Mouse (Mus musculus) forebrain, embryonic 15.5 days (tissue): ENCODE results near the gene Ncln. TPM values are rescaled to one million over a fixed set of nuclear protein-coding genes. Genes with fewer than 3 reads are reported as not detected.
"Not testable (repeated sequence)": the region's sequence is repeated elsewhere in the genome, so short reads cannot be mapped to it uniquely, and the experiment has no call there.

ENCODE experiments used
- ATAC-seq: fragments of 200-750 bp; cut with Nextera tagmentation; replicated peaks from 2 replicates; pipeline ENCODE4 v1.8.0; 2017; ENCODE audit warnings: mild to moderate bottlenecking, moderate TSS enrichment, moderate library complexity
- H3K27ac ChIP-seq: fragments of 300-500 bp; sonication (generic); replicated peaks from 2 replicates; pipeline ENCODE4 v1.5.1; 2015; ENCODE audit warnings: mild to moderate bottlenecking, inconsistent platforms
- H3K27me3 ChIP-seq: fragments of 300-500 bp; sonication (generic); 2 replicates; pipeline ENCODE4 v1.6.1; 2015; ENCODE audit warnings: inconsistent platforms
- H3K36me3 ChIP-seq: fragments of 300-500 bp; sonication (generic); 2 replicates; pipeline ENCODE4 v1.6.1; 2015; ENCODE audit warnings: mild to moderate bottlenecking, inconsistent platforms
- H3K4me1 ChIP-seq: fragments of 300-500 bp; sonication (generic); 2 replicates; pipeline ENCODE4 v1.6.1; 2015; ENCODE audit warnings: inconsistent platforms
- H3K4me2 ChIP-seq: fragments of 300-500 bp; sonication (generic); replicated peaks from 2 replicates; pipeline ENCODE4 v1.6.1; 2015; ENCODE audit warnings: mild to moderate bottlenecking, inconsistent platforms
- H3K4me3 ChIP-seq: fragments of 300-500 bp; sonication (generic); 2 replicates; pipeline ENCODE4 v1.5.1; 2015; ENCODE audit warnings: mild to moderate bottlenecking, inconsistent platforms
- H3K9ac ChIP-seq: fragments of 300-500 bp; sonication (generic); replicated peaks from 2 replicates; pipeline ENCODE4 v1.6.1; 2015; ENCODE audit warnings: mild to moderate bottlenecking, inconsistent platforms
- H3K9me3 ChIP-seq: fragments of 300-500 bp; sonication (generic); 2 replicates; pipeline ENCODE4 v1.6.1; 2016; ENCODE audit warnings: inconsistent platforms
- WGBS: fragments of 180-500 bp; shearing (Covaris S2); methylation state at CpG from one replicate; pipeline ENCODE4 v1.1.7; 2015; ENCODE audit warnings: mixed read lengths; 5-methylcytosine and 5-hydroxymethylcytosine counted together
- polyA plus RNA-seq: library from polyadenylated mRNA; unstranded; fragments of >200 nt; fragmentation: Nextera tagmentation; extraction: Ambion mirVana; gene quantifications from 2 replicates; pipeline ENCODE4 v1.2.1, GENCODE M21; 2015

The Ncln gene
- polyA plus RNA-seq, 1 experiment from 2014 or later = 60.3 TPM

DNA sequence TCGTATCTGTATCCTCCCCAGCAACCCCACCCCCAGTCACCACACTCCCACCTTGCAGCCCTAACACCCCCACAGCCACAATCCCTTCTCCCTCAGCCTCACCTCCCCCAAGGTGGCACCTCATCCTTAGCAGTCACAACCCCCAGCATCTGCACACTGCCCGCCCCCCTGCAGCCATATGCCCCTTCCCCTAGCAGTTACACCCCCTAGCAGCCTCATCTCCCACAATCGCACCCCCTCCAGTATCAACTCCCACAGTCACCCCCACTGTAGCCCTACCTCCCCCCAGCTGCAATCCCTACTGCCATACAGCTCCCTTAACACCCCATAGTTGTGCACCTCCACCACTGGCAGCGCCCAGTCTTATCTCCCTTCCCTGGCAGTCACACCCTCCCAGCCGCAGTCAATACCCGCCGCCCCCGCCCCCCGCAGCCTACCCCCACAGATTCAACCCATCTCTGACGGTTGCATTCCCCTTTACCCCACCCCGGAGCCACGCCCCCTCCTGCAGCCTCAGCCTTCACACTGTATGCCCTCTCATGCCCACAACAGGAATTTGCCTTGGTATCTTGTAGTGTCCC lies 39.1 kb downstream of the Ncln start:
- WGBS = 50% methylated on average over 12 of the region's 12 CpGs
- ATAC-seq = 0 out of 2 replicates have a peak, but pooled peaks have one; percentile 18

DNA sequence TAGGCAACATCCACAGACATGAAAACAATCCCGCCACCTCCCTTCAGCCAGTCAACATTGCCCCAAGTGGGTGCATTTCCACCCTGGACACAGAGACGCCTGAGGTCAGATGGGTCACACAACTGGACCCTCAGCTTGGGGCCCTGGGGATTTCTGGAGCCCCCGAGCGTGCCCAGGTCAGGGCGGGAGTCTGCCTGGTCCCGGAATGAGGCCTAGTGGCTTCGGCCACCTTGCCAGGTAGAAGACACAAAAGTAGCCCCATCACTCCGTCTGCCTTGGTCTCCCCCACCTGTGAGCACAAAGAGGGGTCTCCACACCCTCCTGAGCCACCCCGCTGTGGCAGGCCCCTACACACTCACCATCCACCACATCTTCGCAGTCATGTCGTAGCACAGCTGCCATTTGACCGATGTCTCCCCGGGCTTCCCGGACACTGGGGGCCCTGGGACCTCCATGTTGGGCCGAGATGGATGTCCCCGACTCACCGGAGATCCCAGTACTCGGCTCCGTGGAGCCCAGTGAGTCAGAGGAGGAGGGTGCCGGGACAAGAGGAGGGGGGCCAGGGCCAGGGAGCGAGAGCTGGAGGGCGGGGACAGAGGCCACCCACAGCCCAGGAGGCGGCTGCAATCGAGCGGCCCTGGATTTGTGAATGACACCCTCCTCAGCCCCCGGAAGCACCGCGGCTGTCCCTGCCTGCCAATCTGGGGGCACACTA lies 40.9 kb downstream of the Ncln start, which contains the start of gene Nfic:
Nfic (minus strand) TSS at position 455 of the 715 bp plus-strand sequence.
- ATAC-seq = no peak
- Histone ChIP-seq H3K27ac (no peak within 1 kb of the TSS), H3K9ac (no peak within 1 kb of the TSS), H3K4me2 (no peak within 1 kb of the TSS), H3K4me1 (no peaks in the 10 kb centered on the region), H3K9me3 (no peaks in the 10 kb centered on the region), H3K27me3 (peaks cover 61% of the 10 kb centered on the region), H3K36me3 (no peaks in the 10 kb centered on the region), H3K4me3 (no peak within 1 kb of the TSS)
- WGBS = 65% methylated on average over 28 of the region's 28 CpGs

More for the DNA sequence above, 39.1 kb downstream of the Ncln start:
- Histone ChIP-seq H3K9me3 (no peaks in the 10 kb centered on the region), H3K36me3 (no peaks in the 10 kb centered on the region; the same call in 1 of the 2 replicates), H3K9ac (no peak overlapping the region), H3K4me3 (no peak overlapping the region), H3K27me3 (peaks cover 61% of the 10 kb centered on the region), H3K4me1 (no peaks in the 10 kb centered on the region), H3K27ac (no peak overlapping the region), H3K4me2 (no peak overlapping the region)

DNA sequence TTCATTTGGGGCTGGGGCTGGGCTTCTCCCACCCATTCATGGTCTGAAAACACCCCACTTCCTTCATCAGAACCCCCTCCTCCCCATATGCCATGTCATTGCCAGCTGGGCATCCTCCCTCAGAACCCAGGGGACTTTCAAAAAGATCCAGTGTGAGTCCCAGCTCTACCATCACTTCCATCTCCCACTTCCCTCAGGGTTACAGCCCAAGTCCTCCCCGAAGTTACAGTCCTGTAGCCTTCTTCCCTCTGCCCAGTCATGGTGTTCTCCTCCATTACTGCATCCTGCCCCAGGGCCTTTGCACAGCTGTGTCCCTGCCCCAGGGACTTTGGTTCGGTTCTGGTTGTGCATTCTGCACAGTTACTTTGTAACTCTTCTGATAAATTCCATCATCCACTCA lies 42.1 kb downstream of the Ncln start:
- H3K9ac ChIP-seq = no peak overlapping the region
- H3K27me3 ChIP-seq = peaks cover 58% of the 10 kb centered on the region
- no peaks in the 10 kb centered on the region for H3K4me1 ChIP-seq
- H3K36me3 ChIP-seq = no peaks in the 10 kb centered on the region
- H3K27ac ChIP-seq = no peak overlapping the region
- WGBS = 83% methylated on average over 2 of the region's 2 CpGs
- H3K4me3 ChIP-seq = no peak overlapping the region
- H3K4me2 ChIP-seq = no peak overlapping the region
- H3K9me3 ChIP-seq = no peaks in the 10 kb centered on the region
- no peak for ATAC-seq

DNA sequence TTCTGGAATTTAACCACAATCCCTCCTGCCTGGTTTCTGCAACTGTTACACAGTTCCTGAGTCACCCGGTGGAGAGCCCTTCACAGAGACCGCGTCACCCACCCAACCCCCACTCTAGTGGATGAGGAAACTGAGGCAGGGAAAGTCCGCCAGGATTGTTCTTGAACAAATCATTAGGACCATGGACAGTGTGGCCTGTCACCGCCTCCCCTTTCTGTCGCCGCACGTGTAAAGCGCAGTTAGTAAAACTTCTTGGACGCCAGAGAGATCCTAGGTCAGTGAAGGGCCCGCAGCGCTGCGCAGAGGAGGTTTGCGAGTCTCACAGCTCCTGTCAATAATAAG lies 43.3 kb downstream of the Ncln start:
- H3K9ac ChIP-seq = no peak overlapping the region
- no peak overlapping the region for H3K4me3 ChIP-seq
- H3K27ac ChIP-seq = no peak overlapping the region
- no peaks in the 10 kb centered on the region for H3K4me1 ChIP-seq
- ATAC-seq = no peak
- H3K9me3 ChIP-seq = no peaks in the 10 kb centered on the region
- H3K27me3 ChIP-seq = peaks cover 58% of the 10 kb centered on the region
- 3% methylated on average over 14 of the region's 14 CpGs for WGBS
- H3K4me2 ChIP-seq = no peak overlapping the region
- H3K36me3 ChIP-seq = no peaks in the 10 kb centered on the region

DNA sequence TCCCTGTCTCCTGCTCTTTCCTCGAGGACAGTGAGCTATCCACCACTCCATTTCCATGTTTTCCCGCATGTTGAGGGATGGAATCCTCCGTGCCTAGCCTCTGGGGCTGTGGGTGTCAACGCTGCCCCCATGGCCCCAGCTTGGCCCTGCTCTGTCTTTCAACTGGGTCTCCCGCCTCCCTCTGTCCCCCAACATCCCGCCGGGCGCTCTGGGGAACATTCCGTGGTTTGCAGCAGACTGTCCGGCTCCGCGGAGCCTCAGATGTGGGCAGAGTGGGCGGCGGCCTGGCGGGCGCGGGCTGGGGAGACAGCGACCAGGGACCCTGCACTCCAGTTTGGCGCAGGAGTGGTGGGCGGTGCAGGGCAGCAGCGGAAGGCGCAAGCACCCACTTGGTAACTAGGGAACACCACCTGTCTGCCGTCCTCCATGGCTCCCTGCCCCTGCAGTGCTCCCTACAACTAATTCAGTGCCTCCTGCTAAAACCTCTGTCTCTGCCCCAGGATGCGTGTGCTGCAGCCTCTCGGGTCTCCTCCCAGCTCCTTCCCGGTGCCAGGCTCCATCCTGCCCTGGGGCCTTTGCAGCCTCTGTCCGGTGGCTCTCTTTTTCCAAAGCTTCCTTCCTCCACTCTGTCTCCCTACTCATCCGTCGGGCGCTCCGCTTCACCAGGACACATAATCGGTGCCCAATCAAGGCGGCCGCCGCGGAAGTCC lies 43.8 kb downstream of the Ncln start:
- ATAC-seq = no peak
- Histone ChIP-seq H3K4me3 (no peak overlapping the region), H3K9ac (no peak overlapping the region), H3K4me2 (no peak overlapping the region), H3K27me3 (peaks cover 58% of the 10 kb centered on the region), H3K9me3 (no peaks in the 10 kb centered on the region), H3K27ac (no peak overlapping the region), H3K4me1 (no peaks in the 10 kb centered on the region), H3K36me3 (no peaks in the 10 kb centered on the region)
- 10% methylated on average over 36 of the region's 36 CpGs for WGBS

DNA sequence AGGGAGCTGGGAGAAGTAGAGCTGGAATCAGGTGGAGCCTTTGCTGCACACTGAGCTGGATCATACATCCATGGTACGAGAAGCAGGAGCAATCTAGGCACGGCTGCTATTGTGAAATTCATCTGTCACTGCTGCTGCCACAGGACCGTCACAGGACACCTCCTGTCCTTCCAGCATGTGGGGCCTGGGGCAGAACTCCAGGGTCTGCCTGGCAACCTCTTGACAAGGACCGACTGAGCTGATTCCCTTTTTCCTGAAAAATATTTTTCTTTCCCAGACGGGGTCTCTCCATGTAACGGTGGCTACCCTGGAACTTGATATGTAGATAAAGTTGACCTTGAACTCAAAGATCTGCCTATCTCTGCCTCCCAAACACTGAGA lies 44.8 kb downstream of the Ncln start:
- no peaks in the 10 kb centered on the region for H3K4me1 ChIP-seq
- H3K27me3 ChIP-seq = peaks cover 50% of the 10 kb centered on the region
- ATAC-seq = no peak
- no peak overlapping the region for H3K4me3 ChIP-seq
- H3K9ac ChIP-seq = no peak overlapping the region
- no peak overlapping the region for H3K4me2 ChIP-seq
- H3K9me3 ChIP-seq = no peaks in the 10 kb centered on the region
- no peak overlapping the region for H3K27ac ChIP-seq
- no peaks in the 10 kb centered on the region for H3K36me3 ChIP-seq
- whole genome bisulfite sequencing = 72% methylated on average over 6 of the region's 6 CpGs

DNA sequence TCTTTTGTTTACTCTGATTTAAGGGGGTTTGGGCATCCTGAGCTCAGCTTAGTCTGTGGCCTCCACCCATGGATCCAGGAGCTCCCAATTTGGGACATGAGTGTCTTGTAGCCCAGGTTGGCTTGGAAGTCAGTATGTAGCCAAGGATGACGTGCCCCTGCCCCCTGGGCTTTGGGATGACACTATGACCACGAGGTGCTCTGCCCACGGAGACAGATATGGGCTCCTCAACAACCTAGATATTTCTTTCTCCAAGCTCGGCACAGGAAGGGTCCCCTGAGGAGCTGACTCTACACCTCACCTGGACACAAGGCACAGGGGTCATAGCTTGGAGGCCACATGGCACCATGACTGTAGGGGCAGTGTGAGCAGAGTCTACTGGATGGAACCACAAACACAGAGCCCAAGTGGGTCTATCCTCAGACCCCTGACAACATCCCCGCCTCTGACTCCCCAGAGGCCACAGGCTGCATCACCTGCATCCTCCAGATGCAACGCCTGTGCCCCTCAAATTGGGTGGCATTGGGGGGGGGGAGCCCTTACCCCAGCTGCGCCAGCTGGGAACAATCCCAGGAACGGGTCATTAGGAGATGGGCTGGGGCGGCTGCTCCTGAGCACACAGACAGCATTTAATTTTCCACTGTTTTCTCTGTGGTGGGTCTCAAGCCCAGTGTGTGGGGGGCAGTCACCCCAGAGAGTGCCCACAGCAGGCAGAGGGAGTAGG lies 45.4 kb downstream of the Ncln start:
- ATAC-seq = no peak
- Histone ChIP-seq H3K9ac (no peak overlapping the region), H3K4me2 (no peak overlapping the region), H3K27me3 (peaks cover 48% of the 10 kb centered on the region), H3K27ac (no peak overlapping the region), H3K36me3 (no peaks in the 10 kb centered on the region), H3K4me1 (no peaks in the 10 kb centered on the region), H3K4me3 (no peak overlapping the region), H3K9me3 (no peaks in the 10 kb centered on the region)
- 61% methylated on average over 9 of the region's 9 CpGs for WGBS

DNA sequence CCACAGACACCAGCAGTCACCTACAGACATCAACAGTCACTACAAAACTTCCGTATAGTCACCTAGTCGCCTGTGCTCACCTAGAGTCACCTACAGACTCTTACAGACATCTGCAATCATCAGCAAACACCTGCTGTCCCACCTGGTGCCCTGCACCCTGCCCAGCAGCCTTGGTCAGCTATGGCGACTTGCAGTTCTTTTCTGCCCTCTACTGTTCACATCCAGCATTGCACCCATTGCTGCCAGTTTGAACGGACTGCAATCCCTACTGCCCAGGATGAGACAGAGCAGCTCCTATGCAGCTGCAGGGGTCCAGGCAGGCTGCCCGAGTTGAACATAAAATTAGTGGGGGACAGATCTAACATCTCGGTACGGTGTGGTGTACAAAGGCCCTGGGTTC lies 46.1 kb downstream of the Ncln start:
- peak; percentile 77 for ATAC-seq
- Histone ChIP-seq H3K9me3 (no peaks in the 10 kb centered on the region), H3K4me2 (no peak overlapping the region), H3K27me3 (peaks cover 45% of the 10 kb centered on the region), H3K27ac (no peak overlapping the region), H3K4me1 (no peaks in the 10 kb centered on the region), H3K4me3 (no peak overlapping the region), H3K9ac (no peak overlapping the region), H3K36me3 (no peaks in the 10 kb centered on the region)
- WGBS = under 1% methylated on average over 7 of the region's 7 CpGs

DNA sequence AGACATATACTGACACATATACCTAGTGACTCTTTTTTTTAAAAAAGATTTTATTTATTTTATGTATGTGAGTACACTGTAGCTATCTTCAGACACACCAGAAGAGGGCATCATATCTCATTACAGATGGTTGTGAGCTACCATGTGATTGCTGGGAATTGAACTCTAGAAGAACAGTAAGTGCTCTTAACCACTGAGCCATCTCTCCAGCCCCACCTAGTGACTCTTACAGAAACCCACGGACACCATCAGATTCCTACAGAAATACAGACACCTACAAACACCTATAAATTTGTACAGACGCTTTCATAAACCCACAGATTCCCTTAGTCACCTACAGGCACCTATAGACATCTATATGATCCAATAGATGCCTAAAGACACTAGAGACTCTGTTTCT lies 50.7 kb downstream of the Ncln start:
- not testable (repeated sequence) for H3K4me2 ChIP-seq, H3K9ac ChIP-seq, ATAC-seq, H3K9me3 ChIP-seq, H3K27me3 ChIP-seq, H3K27ac ChIP-seq, H3K4me1 ChIP-seq, H3K4me3 ChIP-seq, H3K36me3 ChIP-seq
- WGBS = 34% methylated on average over 2 of the region's 2 CpGs

DNA sequence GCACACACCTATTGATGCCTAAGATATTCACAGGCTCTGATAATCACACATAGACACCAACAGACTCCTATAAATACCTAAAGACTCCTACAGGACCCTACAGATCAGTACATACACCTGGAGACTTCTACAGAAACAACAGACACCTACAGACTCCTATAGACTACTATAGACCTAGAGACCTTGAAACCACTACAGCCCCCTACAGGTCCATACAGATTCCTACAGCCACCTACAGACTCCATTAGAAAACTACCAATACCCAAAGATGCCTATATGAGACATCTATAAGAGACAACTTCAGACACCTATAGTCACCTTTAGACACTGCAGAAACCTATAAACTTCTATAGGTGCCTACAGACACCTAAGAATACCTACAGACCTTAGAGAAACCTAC lies 55.2 kb downstream of the Ncln start:
- Histone ChIP-seq H3K9me3 (no peaks in the 10 kb centered on the region), H3K4me1 (peaks cover under 1% of the 10 kb centered on the region; the same call in 1 of the 2 replicates), H3K4me3 (no peak overlapping the region), H3K36me3 (no peaks in the 10 kb centered on the region), H3K9ac (no peak overlapping the region), H3K4me2 (no peak overlapping the region), H3K27ac (no peak overlapping the region), H3K27me3 (peaks cover 9% of the 10 kb centered on the region; the same call in 1 of the 2 replicates)
- no peak for ATAC-seq
